Mouse (Mus musculus): ENCODE measurements around the gene Atp1a1. TPM values are rescaled to one million over a fixed set of nuclear protein-coding genes. Genes with fewer than 3 reads are reported as not detected.

The Atp1a1 gene
- polyA plus RNA-seq, 1 experiment from 2014 or later: 132 TPM

DNA sequence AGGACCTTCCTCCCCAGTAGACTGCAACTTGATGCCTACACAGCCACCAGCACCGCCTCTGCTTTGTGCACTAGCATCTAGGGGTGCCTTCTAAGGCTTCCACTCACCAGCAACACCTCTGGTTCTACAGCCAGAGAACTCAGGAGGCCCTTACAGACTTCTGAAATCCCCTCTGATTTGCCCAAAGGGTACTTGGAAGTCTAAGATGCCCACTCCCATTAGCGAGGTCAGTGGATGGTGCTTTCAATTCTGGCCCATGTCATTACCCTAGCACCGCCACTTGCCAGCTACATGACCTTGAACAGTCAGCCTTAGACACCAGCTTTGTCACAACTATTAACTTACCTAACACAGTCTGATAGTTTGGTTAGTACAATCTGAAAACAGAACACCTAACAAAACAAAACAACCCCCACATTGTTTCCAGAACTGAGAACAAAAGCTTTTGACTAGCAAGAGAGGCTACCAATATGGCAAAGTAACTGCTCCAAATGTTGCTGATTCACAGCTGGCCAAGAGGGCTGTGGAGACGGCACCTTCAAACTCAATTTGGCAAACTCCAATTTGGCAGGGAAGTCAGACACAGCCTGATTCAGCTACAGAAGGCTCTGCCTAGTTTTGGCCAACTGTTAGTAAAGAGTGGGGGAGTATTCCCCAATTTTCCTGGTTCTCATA, 6.1 kb downstream of the Atp1a1 start:
- no peaks in the 10 kb centered on the region for H3K9me3 ChIP-seq (ENCODE audit: control insufficient read depth, low read length)
- peaks cover 19% of the 10 kb centered on the region; the same call in 1 of the 2 replicates for H3K4me1 ChIP-seq (replicated peaks; ENCODE audit: control insufficient read depth, insufficient read depth)
- DNase-seq (ENCODE audit: low spot score) (no peak), ATAC-seq (ENCODE audit: low FRiP score, low TSS enrichment) (no peak)
- no peak overlapping the region for H3K4me3 ChIP-seq (ENCODE audit: low read depth, low read length)
- peaks cover 2% of the 10 kb centered on the region; the same call in 1 of the 2 replicates for H3K36me3 ChIP-seq (ENCODE audit: control insufficient read depth, insufficient read depth, low read length)
- H3K9ac ChIP-seq (ENCODE audit: low read length): no peak overlapping the region
- TF ChIP-seq EP300 (optimal IDR thresholded peaks at IDR 0.05) (no peak), CTCF (IDR thresholded peaks at IDR 0.05; ENCODE audit: low read depth) (no peak)
- 77% methylated on average over 4 of the region's 4 CpGs for WGBS
- peak overlapping the region; percentile 45 for H3K27ac ChIP-seq (replicated peaks)
- H3K27me3 ChIP-seq (ENCODE audit: control insufficient read depth, insufficient read depth, low read length): no peaks in the 10 kb centered on the region
- H3K4me2 ChIP-seq (replicated peaks; ENCODE audit: low read depth): no peak overlapping the region

- H3K4me3 ChIP-seq (ENCODE audit: low read depth, low read length): no peak overlapping the region
- 39% methylated on average over 10 of the region's 10 CpGs for WGBS
- ATAC-seq (ENCODE audit: low FRiP score, low TSS enrichment) (no peak), DNase-seq (ENCODE audit: low spot score) (no peak)
- H3K27me3 ChIP-seq (ENCODE audit: control insufficient read depth, insufficient read depth, low read length): no peaks in the 10 kb centered on the region
- peaks cover 19% of the 10 kb centered on the region; the same call in 1 of the 2 replicates for H3K4me1 ChIP-seq (replicated peaks; ENCODE audit: control insufficient read depth, insufficient read depth)
- H3K9me3 ChIP-seq (ENCODE audit: control insufficient read depth, low read length): no peaks in the 10 kb centered on the region
- H3K4me2 ChIP-seq (replicated peaks; ENCODE audit: low read depth): no peak overlapping the region; the same call in 1 of the 2 replicates
- peaks cover 2% of the 10 kb centered on the region for H3K36me3 ChIP-seq (ENCODE audit: control insufficient read depth, insufficient read depth, low read length)
- TF ChIP-seq EP300 (optimal IDR thresholded peaks at IDR 0.05) (no peak), CTCF (IDR thresholded peaks at IDR 0.05; ENCODE audit: low read depth) (no peak)
- peak overlapping the region; percentile 49 for H3K27ac ChIP-seq (replicated peaks)
- H3K9ac ChIP-seq (ENCODE audit: low read length): no peak overlapping the region
These were observed 7.0 kb downstream of the Atp1a1 start for GRCm38 (mm10) chr3:101597317-101598096.

DNA sequence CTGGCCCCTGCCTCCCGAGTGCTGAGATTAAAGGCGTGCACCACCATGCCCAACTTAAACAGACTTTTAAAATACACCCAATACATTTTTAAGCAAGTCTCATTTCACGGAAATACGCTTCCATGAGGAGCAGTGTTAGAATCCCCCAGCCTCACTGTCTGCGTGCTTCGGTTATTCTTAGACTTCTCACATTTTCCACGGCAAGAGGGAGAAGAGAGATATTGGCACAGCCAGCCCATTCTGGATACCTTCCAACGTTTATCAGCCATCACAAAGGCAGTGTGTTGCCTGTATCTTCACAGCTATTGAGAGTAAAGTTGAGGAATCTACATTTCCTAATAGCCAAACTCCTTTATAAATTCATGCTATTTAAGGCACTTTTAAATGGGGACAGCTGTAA, 7.8 kb downstream of the Atp1a1 start:
- Histone ChIP-seq H3K27me3 (ENCODE audit: control insufficient read depth, insufficient read depth, low read length) (no peaks in the 10 kb centered on the region), H3K4me3 (ENCODE audit: low read depth, low read length) (no peak overlapping the region), H3K9ac (ENCODE audit: low read length) (no peak overlapping the region), H3K4me2 (replicated peaks; ENCODE audit: low read depth) (no peak overlapping the region; the same call in 1 of the 2 replicates), H3K36me3 (ENCODE audit: control insufficient read depth, insufficient read depth, low read length) (peaks cover 9% of the 10 kb centered on the region), H3K4me1 (replicated peaks; ENCODE audit: control insufficient read depth, insufficient read depth) (peaks cover 19% of the 10 kb centered on the region; the same call in 1 of the 2 replicates), H3K9me3 (ENCODE audit: control insufficient read depth, low read length) (no peaks in the 10 kb centered on the region), H3K27ac (replicated peaks) (peak overlapping the region; percentile 45; the same call in 1 of the 2 replicates)
- WGBS: 30% methylated on average over 8 of the region's 8 CpGs
- ATAC-seq (ENCODE audit: low FRiP score, low TSS enrichment) (no peak), DNase-seq (ENCODE audit: low spot score) (peak; percentile 43)
- TF ChIP-seq EP300 (optimal IDR thresholded peaks at IDR 0.05): no peak

- Histone ChIP-seq H3K4me3 (ENCODE audit: low read depth, low read length) (no peak overlapping the region), H3K27me3 (ENCODE audit: control insufficient read depth, insufficient read depth, low read length) (no peaks in the 10 kb centered on the region), H3K9ac (ENCODE audit: low read length) (no peak overlapping the region), H3K4me1 (replicated peaks; ENCODE audit: control insufficient read depth, insufficient read depth) (peaks cover 19% of the 10 kb centered on the region; the same call in 1 of the 2 replicates), H3K36me3 (ENCODE audit: control insufficient read depth, insufficient read depth, low read length) (peaks cover 15% of the 10 kb centered on the region), H3K9me3 (ENCODE audit: control insufficient read depth, low read length) (no peaks in the 10 kb centered on the region), H3K27ac (replicated peaks) (peak overlapping the region; percentile 45; the same call in 1 of the 2 replicates), H3K4me2 (replicated peaks; ENCODE audit: low read depth) (no peak overlapping the region)
- 44% methylated on average over 14 of the region's 14 CpGs for WGBS
- DNase-seq (ENCODE audit: low spot score) (no peak), ATAC-seq (ENCODE audit: low FRiP score, low TSS enrichment) (no peak; the same call in 1 of the 2 replicates)
- TF ChIP-seq EP300 (optimal IDR thresholded peaks at IDR 0.05) (no peak), CTCF (IDR thresholded peaks at IDR 0.05; ENCODE audit: low read depth) (no peak)
These were observed 8.4 kb downstream of the Atp1a1 start for GRCm38 (mm10) chr3:101595866-101596630.

GRCm38 (mm10) chr3:101594982-101595381, 9.5 kb downstream of the Atp1a1 start:
- Histone ChIP-seq H3K4me1 (replicated peaks; ENCODE audit: control insufficient read depth, insufficient read depth) (peaks cover 15% of the 10 kb centered on the region; the same call in 1 of the 2 replicates), H3K27ac (replicated peaks) (no peak overlapping the region; the same call in 1 of the 2 replicates), H3K27me3 (ENCODE audit: control insufficient read depth, insufficient read depth, low read length) (no peaks in the 10 kb centered on the region), H3K4me3 (ENCODE audit: low read depth, low read length) (no peak overlapping the region), H3K9me3 (ENCODE audit: control insufficient read depth, low read length) (no peaks in the 10 kb centered on the region), H3K36me3 (ENCODE audit: control insufficient read depth, insufficient read depth, low read length) (peaks cover 24% of the 10 kb centered on the region), H3K9ac (ENCODE audit: low read length) (no peak overlapping the region), H3K4me2 (replicated peaks; ENCODE audit: low read depth) (no peak overlapping the region)
- no peak for DNase-seq (ENCODE audit: low spot score)
- ATAC-seq (ENCODE audit: low FRiP score, low TSS enrichment): 0 out of 2 replicates have a peak, but pooled peaks have one; percentile 22
- 51% methylated on average over 5 of the region's 5 CpGs for WGBS
- TF ChIP-seq CTCF (IDR thresholded peaks at IDR 0.05; ENCODE audit: low read depth) (no peak), EP300 (optimal IDR thresholded peaks at IDR 0.05) (no peak)
